Mouse (Mus musculus): Measurements from ENCODE around the gene Riox1.
"Not testable (repeated sequence)": the region's sequence is repeated elsewhere in the genome, so short reads cannot be mapped to it uniquely, and the experiment has no call there.

Riox1 gene

GRCm38 (mm10) chr12:83949776-83950492, 474 bp upstream of the Riox1 start:
- no peak for DNase-seq

- DNase-seq = peak; percentile 40
Measured at GRCm38 (mm10) chr12:83950840-83951701, 663 bp downstream of the Riox1 start.

GRCm38 (mm10) chr12:83951711-83952575, 1.5 kb downstream of the Riox1 start:
- no peak for DNase-seq

- DNase-seq = no peak
Measured at GRCm38 (mm10) chr12:83958278-83958677, 7.9 kb downstream of the Riox1 start.

- no peak for DNase-seq
Measured at GRCm38 (mm10) chr12:83965235-83965634, 14.8 kb downstream of the Riox1 start.

GRCm38 (mm10) chr12:83972117-83972516, 21.7 kb downstream of the Riox1 start:
- DNase-seq = no peak

GRCm38 (mm10) chr12:83978862-83979261, 28.5 kb downstream of the Riox1 start:
- peak; percentile 83 for DNase-seq

- no peak for DNase-seq
Measured at GRCm38 (mm10) chr12:83981615-83982014, 31.2 kb downstream of the Riox1 start.

- no peak for DNase-seq
Measured at GRCm38 (mm10) chr12:83984752-83985151, 34.3 kb downstream of the Riox1 start, which contains the start of gene Heatr4. Gene Heatr4, minus strand, starts transcription at chr12:83984852.

GRCm38 (mm10) chr12:83987242-83987582, 36.8 kb downstream of the Riox1 start:
- peak; percentile 35 for DNase-seq

GRCm38 (mm10) chr12:83987583-83988441, 37.4 kb downstream of the Riox1 start, which contains the start of gene Acot2:
Gene Acot2, plus strand, starts transcription at chr12:83987861.
- DNase-seq = peak; percentile 78

GRCm38 (mm10) chr12:83988483-83988882, 38.1 kb downstream of the Riox1 start:
- DNase-seq = no peak

GRCm38 (mm10) chr12:83989378-83989777, 39.0 kb downstream of the Riox1 start:
- no peak for DNase-seq

GRCm38 (mm10) chr12:83997221-83997620, 46.8 kb downstream of the Riox1 start:
- DNase-seq = no peak

- DNase-seq = no peak
Measured at GRCm38 (mm10) chr12:83998341-83999107, 48.1 kb downstream of the Riox1 start.

- DNase-seq = not testable (repeated sequence)
Measured at GRCm38 (mm10) chr12:83999237-83999636, 48.8 kb downstream of the Riox1 start.

GRCm38 (mm10) chr12:84000418-84000817, 50.0 kb downstream of the Riox1 start:
- no peak for DNase-seq

Data from cerebellum, adult 9-10 months (tissue).